Mouse (Mus musculus) liver, postnatal 0 days (tissue): Measurements from ENCODE around the gene Ltv1. TPM values are rescaled to one million over a fixed set of nuclear protein-coding genes. Genes with fewer than 3 reads are reported as not detected.
"Not testable (repeated sequence)": the region's sequence is repeated elsewhere in the genome, so short reads cannot be mapped to it uniquely, and the experiment has no call there.

Source experiments
- ATAC-seq: fragments of 200-750 bp; cut with Nextera tagmentation; 2 replicates; pipeline ENCODE4 v1.8.0; 2017; ENCODE audit warnings: mild to moderate bottlenecking, moderate library complexity
- DNase-seq: peaks from one replicate; pipeline ENCODE4 v3.0.0-alpha.2; 2016
- H3K27ac ChIP-seq: fragments of 300-500 bp; sonication (generic); 2 replicates; pipeline ENCODE4 v1.5.1; 2014; ENCODE audit warnings: antibody characterized with exemption, moderate library complexity, mild to moderate bottlenecking, low read depth
- H3K27me3 ChIP-seq: fragments of 300-500 bp; sonication (generic); 2 replicates; pipeline ENCODE4 v1.6.1; 2014; ENCODE audit warnings: low read length, control low read depth, mixed read lengths; ENCODE audit not compliant: insufficient read depth
- H3K36me3 ChIP-seq: fragments of 300-500 bp; sonication (generic); replicated peaks from 2 replicates; pipeline ENCODE4 v1.6.1; 2014; ENCODE audit warnings: mild to moderate bottlenecking, control low read depth, low read length, moderate library complexity, mixed read lengths; ENCODE audit not compliant: insufficient read depth
- H3K4me1 ChIP-seq: fragments of 300-500 bp; sonication (generic); 2 replicates; pipeline ENCODE4 v1.6.1; 2014; ENCODE audit warnings: antibody characterized with exemption, mild to moderate bottlenecking, control low read depth; ENCODE audit not compliant: insufficient read depth
- H3K4me2 ChIP-seq: fragments of 300-500 bp; sonication (generic); 2 replicates; pipeline ENCODE4 v1.6.1; 2014; ENCODE audit warnings: low read depth, mild to moderate bottlenecking, low read length, moderate library complexity, mixed read lengths
- H3K4me3 ChIP-seq: fragments of 300-500 bp; sonication (generic); 2 replicates; pipeline ENCODE4 v1.5.1; 2014; ENCODE audit warnings: low read depth, low read length
- H3K9ac ChIP-seq: fragments of 300-500 bp; sonication (generic); replicated peaks from 2 replicates; pipeline ENCODE4 v1.6.1; 2014; ENCODE audit warnings: mild to moderate bottlenecking, moderate library complexity
- H3K9me3 ChIP-seq: fragments of 300-500 bp; sonication (generic); 2 replicates; pipeline ENCODE4 v1.6.1; 2016; ENCODE audit warnings: mild to moderate bottlenecking, control low read depth, low read length, mixed read lengths
- CTCF ChIP-seq: sonication (generic); IDR thresholded peaks from 2 replicates; pipeline ENCODE4 v1.5.1; 2016; ENCODE audit warnings: antibody characterized with exemption, low read depth
- EP300 ChIP-seq: IDR thresholded peaks from 2 replicates; pipeline ENCODE4 v1.6.1; 2016; ENCODE audit warnings: antibody characterized with exemption, low read depth, mild to moderate bottlenecking
- WGBS: fragments of 180-500 bp; shearing (Covaris S2); extraction: QIAGEN DNeasy Blood & Tissue Kit; methylation state at CpG from one replicate; pipeline ENCODE4 v1.1.7; 2014; ENCODE audit not compliant: insufficient replicate concordance; 5-methylcytosine and 5-hydroxymethylcytosine counted together
- polyA plus RNA-seq: library from polyadenylated mRNA; unstranded; fragments of >200 nt; fragmentation: Nextera tagmentation; extraction: Ambion mirVana; gene quantifications from 2 replicates; pipeline ENCODE4 v1.2.1, GENCODE M21; 2015

Ltv1 gene
- polyA plus RNA-seq, 1 experiment from 2014 or later, result 22.9 TPM

DNA sequence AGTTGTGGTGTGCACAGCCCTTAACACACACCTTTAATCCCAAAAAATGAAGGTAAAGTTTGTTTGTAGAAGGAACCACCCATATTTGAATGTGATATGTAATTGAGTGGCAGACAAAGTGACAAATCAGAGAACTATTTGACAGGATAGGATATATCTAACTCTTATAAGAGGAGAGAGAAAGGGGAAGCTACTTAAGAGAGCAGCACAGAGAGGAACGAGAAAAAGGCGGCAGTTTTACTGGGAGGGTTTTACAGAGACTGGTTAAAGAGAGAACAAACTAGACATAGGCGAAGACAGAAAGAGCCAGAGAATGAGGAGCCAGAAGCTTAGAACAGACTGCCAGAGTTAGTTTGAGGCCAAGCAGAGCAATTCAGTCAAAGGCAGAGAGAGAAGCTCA lies 7.9 kb upstream of the Ltv1 start:
- H3K4me2 ChIP-seq, result no peak overlapping the region
- DNase-seq (no peak), ATAC-seq (no peak)
- H3K9ac ChIP-seq, result no peak overlapping the region
- H3K4me3 ChIP-seq, result no peak overlapping the region
- TF ChIP-seq EP300, result no peak
- no peaks in the 10 kb centered on the region for H3K27me3 ChIP-seq
- no peaks in the 10 kb centered on the region for H3K9me3 ChIP-seq
- H3K36me3 ChIP-seq, result no peaks in the 10 kb centered on the region
- H3K4me1 ChIP-seq, result no peaks in the 10 kb centered on the region
- 69% methylated on average over 3 of the region's 3 CpGs for WGBS
- H3K27ac ChIP-seq, result no peak overlapping the region

DNA sequence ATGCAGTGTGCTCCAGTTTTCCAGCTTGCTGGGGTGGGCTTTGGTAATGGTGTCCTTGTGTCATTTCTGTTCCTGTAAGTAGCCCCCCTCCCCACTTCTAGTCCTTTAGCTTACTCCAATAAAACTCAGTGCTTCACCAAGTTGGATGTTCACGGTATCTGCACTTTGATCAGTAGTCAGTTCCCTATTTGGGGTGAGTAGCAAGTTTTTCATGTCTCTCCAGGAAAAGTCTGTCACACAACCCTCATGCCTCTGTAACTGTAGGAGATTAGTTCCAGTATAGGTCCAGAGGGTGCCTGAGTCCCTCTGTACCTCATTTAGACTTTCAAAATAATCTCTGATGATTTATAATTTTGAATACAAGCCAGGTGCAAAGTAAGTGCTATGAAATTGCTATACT lies 6.3 kb upstream of the Ltv1 start:
- Histone ChIP-seq H3K4me2 (no peak overlapping the region), H3K27ac (no peak overlapping the region), H3K9me3 (no peaks in the 10 kb centered on the region), H3K4me1 (no peaks in the 10 kb centered on the region), H3K9ac (no peak overlapping the region), H3K36me3 (no peaks in the 10 kb centered on the region), H3K27me3 (no peaks in the 10 kb centered on the region), H3K4me3 (no peak overlapping the region)
- 45% methylated on average over 1 of the region's 1 CpGs for WGBS
- ATAC-seq (no peak), DNase-seq (no peak)
- TF ChIP-seq CTCF (no peak), EP300 (no peak)

DNA sequence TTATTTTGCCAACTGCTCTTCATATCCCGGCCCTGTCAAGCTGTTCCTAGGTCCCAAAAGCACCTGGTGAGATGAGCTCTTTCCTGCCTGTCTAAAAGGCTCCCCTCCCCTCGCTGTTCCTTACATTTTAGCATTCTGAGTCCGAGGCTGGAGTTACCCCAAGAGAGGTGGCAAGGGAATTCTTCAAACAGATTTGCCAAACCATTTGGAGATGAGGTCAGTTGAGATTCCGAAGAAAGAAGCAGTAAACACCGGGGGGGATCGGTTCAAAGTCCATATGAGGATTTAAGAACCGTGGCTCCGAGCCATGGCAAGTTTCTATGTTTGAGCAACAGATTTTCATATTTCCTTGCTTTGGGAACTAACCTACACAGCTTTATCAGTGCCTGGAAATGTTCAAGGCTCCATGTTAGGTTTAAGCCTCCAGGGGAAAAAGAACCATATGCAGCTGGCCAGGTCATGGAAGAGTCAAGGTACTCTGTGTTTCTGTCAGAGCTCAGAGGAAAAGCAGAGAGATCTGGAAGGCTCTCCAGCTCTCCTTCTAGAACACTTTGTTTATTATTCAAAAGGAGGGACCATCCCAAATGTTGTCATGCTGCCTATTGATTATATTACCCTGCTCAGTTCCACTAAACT lies 4.0 kb upstream of the Ltv1 start:
- ATAC-seq (no peak), DNase-seq (no peak)
- H3K36me3 ChIP-seq, result no peaks in the 10 kb centered on the region
- H3K9ac ChIP-seq, result no peak overlapping the region
- no peaks in the 10 kb centered on the region for H3K9me3 ChIP-seq
- no peak overlapping the region for H3K4me2 ChIP-seq
- H3K4me1 ChIP-seq, result peaks cover 3% of the 10 kb centered on the region
- H3K27ac ChIP-seq, result no peak overlapping the region
- no peaks in the 10 kb centered on the region for H3K27me3 ChIP-seq
- no peak overlapping the region for H3K4me3 ChIP-seq
- no peak for TF ChIP-seq CTCF
- TF ChIP-seq EP300, result no peak
- WGBS, result 72% methylated on average over 8 of the region's 8 CpGs

DNA sequence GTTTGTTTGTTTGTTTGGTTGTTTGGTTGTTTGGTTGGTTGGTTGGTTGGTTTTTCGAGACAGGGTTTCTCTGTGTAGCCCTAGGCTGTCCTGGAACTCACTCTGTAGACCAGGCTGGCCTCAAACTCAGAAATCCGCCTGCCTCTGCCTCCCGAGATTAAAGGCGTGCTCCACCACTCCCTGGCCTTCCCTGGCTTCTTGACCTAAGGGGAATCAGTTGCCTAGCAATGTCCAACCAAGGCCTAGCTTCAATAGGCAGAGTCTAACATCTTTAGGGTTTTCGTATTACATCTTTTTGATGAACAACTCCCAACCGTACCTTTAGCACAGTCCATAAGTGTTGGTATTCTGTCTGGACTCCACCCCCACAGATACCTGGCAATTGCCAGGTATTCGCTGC lies 528 bp upstream of the Ltv1 start:
- peak overlapping the region; percentile 82 for H3K4me2 ChIP-seq
- H3K9ac ChIP-seq, result not testable (repeated sequence)
- H3K4me3 ChIP-seq, result peak overlapping the region; percentile 88

DNA sequence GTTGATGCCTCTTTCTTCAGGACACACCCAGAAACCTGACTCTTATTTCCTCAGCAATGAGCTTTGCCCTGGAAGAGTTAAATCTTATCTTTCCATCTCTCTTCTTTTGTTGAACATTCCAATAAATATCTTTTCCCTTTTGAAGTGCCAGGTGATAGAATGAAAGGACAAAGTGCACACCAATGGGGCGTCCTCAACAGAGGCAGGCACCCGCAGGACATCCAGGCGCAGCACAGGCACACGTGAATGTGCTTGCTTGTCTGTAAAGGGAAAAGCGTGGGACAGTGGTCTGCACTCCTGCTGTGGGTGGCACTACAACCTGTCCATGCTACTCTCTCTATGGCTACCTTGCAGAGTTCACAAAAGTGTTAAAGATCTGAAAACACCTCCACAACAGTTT lies 3.1 kb downstream of the Ltv1 start:
- no peak for ATAC-seq
- WGBS, result 81% methylated on average over 5 of the region's 5 CpGs
- Histone ChIP-seq H3K4me1 (peaks cover 5% of the 10 kb centered on the region), H3K27ac (no peak overlapping the region), H3K9ac (no peak overlapping the region), H3K9me3 (no peaks in the 10 kb centered on the region), H3K36me3 (peaks cover 18% of the 10 kb centered on the region), H3K4me3 (no peak overlapping the region), H3K27me3 (no peaks in the 10 kb centered on the region), H3K4me2 (no peak overlapping the region)
- no peak for TF ChIP-seq CTCF
- TF ChIP-seq EP300, result no peak
- DNase-seq, result no peak

More for the DNA sequence above, 528 bp upstream of the Ltv1 start:
- H3K4me1 ChIP-seq, DNase-seq, H3K27me3 ChIP-seq, ATAC-seq, H3K9me3 ChIP-seq, H3K27ac ChIP-seq: not testable (repeated sequence)
- WGBS, result 81% methylated on average over 7 of the region's 7 CpGs
- peaks cover 14% of the 10 kb centered on the region for H3K36me3 ChIP-seq

DNA sequence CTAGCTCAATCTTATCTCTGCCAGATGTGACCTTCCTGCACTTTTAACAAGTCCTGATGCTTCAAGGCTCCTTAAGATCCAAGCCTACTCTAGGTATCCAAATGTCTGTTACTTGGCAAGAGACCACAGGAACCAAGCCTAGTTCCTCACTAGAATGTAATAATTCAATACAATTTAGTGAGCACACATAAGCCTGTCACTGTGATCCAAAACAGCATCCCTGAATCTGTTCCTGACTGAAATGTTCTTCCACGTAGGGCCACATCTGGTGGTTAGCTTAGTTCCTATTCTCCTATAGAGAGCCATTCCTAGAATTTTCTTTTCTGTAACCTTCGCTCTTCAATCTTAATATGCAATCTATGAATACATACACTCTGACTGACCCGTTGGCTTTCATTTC lies 6.2 kb downstream of the Ltv1 start:
- 0 out of 2 replicates have a peak, but pooled peaks cover 6% of the 10 kb centered on the region for H3K4me1 ChIP-seq
- TF ChIP-seq CTCF (no peak), EP300 (no peak)
- DNase-seq (no peak), ATAC-seq (no peak)
- H3K27me3 ChIP-seq, result no peaks in the 10 kb centered on the region
- 82% methylated on average over 3 of the region's 3 CpGs for WGBS
- H3K4me3 ChIP-seq, result no peak overlapping the region
- H3K9ac ChIP-seq, result no peak overlapping the region
- H3K9me3 ChIP-seq, result no peaks in the 10 kb centered on the region
- H3K27ac ChIP-seq, result no peak overlapping the region
- H3K4me2 ChIP-seq, result no peak overlapping the region
- peaks cover 34% of the 10 kb centered on the region for H3K36me3 ChIP-seq
